Mouse (Mus musculus): ENCODE data around the gene Rap1a.

- TF ChIP-seq POLR2A (IDR thresholded peaks at IDR 0.05; ENCODE audit: borderline replicate concordance, low read depth, low read length): no peak
- TF ChIP-seq CTCF (IDR thresholded peaks at IDR 0.05; ENCODE audit: low read depth, low read length): no peak
These were observed 14.2 kb upstream of the Rap1a start for GRCm38 (mm10) chr3:105815236-105815904.
